Mouse (Mus musculus): ENCODE data around the gene Pole4.
"Not testable (repeated sequence)": the region's sequence is repeated elsewhere in the genome, so short reads cannot be mapped to it uniquely, and the experiment has no call there.

The Pole4 gene

DNA sequence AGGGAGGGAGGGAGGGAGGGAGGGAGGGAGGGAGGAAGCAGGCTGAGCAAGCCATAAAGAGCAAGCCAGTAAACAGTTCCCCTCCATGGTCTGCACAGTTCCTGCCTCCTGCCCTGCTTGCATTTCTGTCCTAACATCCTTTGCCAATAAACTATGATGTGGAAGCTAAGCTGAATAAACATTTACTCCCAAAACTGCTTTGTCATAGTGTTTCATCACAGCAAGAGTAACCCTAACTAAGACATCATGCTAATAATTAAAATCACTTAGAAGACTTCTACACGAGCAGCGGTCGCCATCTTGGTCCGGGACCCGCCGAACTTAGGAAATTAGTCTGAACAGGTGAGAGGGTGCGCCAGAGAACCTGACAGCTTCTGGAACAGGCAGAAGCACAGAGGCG is 79.8 kb downstream of the Pole4 start:
- in situ Hi-C loops (cut with MseI, MboI) = not testable (repeated sequence)

DNA sequence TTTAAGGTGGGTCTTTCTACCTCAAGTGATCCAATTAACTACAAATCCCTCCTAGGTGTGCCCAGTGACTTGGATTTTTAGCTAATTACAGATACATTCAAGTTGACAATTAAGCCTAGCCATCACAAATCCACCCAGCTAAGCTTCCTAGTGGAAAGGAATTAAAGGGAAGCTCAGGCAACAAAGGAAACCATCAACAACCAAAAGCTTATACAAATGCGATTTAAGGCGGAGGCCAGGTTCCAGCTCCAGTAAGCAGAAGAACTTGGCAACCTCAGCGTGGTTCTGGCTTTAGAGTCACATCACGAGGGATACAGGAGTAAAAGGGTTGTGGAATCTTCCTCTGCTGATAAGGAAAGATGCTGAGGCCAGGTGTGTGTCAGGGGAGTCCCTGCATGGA is 92.0 kb downstream of the Pole4 start:
- in situ Hi-C loops (cut with MseI, MboI) = no loop called here

DNA sequence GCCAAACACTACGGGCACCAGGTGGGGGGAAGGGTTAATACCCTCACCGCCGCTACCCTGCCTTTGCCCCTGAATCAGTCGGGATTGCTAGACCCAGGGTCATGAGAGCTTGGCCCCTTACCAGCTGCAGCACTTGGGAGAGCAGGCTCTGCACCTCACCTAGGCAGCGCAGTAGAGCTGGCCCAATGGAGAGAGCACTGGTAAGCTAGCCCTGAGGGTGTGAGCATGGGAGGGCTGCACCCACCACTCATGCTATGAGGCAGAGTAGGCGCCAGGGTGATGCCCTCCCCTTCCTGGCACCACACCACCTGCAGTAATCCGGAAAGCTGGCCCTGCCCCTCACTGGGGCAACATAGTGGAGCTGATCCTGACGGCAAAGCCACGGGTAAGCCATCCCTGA is 94.1 kb downstream of the Pole4 start:
- in situ Hi-C loops (cut with MseI, MboI) = no loop called here

DNA sequence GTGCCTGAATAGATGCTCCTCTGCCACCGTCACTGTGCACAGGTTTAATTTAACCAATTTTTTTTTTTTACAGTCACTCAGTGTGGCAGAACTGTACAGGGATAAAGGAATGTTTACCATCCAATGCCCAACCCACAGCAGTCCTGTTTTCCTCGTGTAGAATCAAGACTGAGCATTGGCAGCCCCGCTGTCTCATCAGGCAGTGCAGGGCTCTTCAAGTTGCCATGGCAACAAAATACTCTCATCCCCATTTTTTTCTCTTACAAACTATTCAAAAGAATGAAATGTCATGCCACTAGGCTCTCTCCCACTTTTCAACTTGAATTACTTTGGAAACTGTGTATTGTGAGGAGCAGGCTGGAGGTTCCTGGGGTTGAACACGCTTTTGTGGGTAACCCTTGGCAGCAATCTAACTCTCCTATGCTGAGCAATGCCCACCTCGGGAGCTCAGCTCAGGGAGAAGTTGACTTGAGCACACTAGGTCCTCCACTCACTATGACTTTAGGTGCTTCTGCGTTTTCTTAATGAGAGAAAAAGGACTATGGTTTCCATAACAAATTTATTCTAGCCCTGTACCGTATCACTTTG is 95.7 kb downstream of the Pole4 start:
- in situ Hi-C loops (cut with MseI, MboI) = no loop called here

DNA sequence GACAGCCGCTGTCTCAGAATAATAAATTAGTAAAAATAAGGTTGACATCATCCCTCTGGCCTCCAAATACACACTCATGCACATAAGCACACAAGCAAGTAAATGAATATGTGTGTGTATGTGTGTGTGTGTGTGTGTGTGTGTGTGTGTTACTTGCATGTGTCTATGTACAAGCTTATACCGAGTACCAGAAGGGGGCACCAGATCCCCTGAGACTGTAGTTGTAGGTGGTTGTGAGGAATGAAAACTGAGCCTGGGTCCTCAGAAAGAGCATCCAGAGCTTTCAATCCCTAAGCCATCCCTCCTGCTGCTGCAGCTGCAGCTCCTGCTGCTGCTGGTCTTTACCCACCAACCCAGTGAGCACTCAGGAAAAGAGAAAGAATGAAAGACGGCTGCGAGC is 96.4 kb downstream of the Pole4 start:
- in situ Hi-C loops (cut with MseI, MboI) = no loop called here

DNA sequence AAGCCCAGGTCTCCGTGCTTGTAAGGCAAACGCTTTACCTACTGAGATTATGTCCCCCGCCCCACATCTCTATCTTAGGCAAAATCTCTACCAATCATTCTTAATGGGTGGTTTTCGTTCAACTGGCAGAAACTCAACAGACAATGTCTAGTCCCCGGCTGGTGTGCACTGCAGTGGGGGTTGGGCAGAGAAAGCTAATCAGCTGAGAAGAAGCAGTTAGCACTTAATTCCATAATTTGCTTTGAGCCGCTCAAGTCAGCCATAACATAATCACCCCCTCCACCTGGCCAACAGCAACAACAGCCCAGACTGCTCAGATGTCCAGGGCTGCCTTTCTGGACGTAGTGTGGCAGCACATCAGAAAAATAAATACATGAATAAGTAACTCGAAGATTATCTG is 100.4 kb downstream of the Pole4 start:
- in situ Hi-C loops (cut with MseI, MboI) = no loop called here

DNA sequence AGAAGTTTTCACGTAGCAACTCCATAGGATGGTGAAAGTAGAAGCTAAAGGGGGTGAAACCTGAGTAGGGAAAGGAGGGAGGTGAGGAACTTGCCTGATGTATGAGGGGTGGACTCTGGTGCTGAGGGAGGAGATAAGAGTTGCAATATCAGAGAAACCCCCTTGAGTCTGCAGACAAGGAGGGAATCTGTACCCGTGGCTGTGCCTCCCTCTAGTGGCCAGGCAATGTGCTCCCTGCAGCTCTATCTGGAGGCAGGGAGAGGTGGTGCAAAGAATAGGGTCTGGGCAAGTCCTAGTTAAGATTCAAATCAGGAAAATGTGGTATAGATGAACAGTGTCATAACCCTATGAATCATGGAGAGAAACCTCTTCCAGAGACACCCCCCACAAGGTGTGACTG is 101.5 kb downstream of the Pole4 start:
- in situ Hi-C loops (cut with MseI, MboI) = no loop called here

DNA sequence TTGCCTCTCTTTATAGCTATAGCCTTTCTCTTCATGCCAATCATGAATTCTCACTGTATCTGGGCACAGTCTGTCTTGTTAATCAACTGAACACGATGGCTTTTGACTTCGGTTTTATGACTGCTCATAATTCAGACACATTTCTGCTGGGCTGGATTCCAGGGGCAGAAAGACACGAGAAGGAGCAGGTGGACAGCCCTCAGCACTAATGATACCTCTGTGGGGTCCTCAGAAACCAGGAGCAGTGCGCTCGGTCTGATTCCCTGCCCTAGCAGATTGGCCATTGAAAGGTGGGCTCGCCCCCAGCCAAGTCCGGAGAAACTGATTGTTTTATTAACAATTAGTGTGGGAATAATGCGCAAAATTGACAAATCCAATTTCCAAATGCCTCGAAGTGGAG is 101.9 kb downstream of the Pole4 start:
- in situ Hi-C loops (cut with MseI, MboI) = no loop called here

DNA sequence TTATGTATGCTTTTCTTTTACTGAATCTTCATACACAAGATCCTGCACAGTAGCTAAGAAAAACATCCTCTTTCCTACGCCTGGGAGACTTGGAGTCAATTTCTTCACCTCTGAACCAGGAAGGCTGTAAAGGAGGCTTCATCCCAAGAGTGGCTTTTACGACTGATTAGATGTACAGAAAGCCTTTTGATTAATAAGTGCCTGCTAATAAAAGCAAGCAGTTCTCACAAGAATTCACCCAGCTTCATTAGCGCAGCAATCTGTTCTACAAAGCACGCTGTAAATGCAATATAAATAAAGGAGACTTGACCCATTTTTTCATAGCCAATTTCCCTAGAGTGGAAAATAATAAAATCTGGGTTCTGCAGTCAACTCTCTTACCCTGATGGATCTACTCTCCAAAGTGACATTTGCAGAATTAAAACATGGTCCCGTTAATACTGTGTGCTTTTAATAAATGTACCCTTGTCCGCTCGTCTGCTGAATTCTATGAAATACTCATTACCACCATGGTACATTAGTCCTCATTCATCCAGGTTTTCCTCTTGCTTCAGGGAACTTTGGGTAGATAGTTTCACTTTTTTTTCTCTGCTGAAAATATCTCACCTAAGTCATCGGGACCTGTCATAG is 109.6 kb downstream of the Pole4 start:
- in situ Hi-C loops (cut with MseI, MboI) = no loop called here

DNA sequence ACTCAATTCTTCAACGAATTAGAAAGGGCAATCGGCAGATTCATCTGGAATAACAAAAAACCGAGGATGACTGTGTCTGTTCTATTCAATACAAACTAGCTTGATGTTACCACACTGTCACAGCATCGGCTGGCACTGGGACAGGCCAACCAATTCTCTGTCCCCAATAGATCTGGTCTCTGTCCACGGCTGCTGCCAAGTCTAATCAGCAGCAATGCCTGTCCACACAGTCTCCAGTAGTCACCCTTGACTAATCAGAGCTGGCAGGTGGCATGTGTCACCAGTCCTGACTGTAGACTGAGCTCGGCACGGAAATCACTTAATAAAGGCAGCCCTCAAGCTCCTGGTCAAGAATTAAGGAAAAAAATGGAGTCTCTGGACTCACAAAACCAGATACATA is 115.8 kb downstream of the Pole4 start:
- in situ Hi-C loops (cut with MseI, MboI) = no loop called here

DNA sequence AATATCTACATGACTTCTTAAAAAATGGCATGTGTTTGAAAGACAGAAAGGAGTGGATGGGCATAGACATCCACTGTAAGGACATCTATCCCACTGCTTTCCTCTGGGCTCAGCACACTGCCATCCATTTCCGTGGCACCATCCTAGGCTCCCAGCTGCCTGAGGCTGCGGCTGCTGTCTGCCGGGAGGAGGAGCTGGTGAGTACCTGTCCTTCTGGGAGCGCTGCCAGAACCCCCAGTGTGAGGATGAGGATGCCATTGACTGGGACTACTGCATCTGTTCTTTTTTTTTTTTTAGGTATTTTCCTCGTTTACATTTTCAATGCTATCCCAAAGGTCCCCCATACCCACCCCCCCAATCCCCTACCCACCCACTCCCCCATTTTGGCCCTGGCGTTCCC is 119.8 kb downstream of the Pole4 start:
- in situ Hi-C loops (cut with MseI, MboI) = no loop called here

DNA sequence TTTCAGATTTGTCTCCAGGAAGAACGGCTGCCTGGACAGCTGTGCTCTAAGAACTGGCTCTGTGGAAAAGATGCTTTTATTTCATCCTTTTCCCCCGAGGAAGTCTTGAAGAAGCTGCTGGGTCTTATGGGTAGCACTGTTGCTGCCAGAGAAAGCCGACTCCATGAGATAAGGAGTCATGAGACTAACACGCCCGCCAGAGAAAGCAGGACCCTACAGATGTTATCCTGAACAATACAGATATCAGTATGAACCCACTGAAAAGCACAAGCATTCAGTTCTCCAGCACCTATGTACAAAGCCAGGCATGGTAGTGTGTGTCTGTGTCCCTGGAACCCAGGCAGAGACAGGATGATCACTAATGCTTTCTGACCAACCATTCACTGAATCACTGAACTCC is 129.7 kb downstream of the Pole4 start:
- in situ Hi-C loops (cut with MseI, MboI) = no loop called here
